Mouse (Mus musculus) thymus, adult 2 months (tissue): ENCODE measurements around the gene Scarb1.

Experiments used
- CTCF ChIP-seq: fragments of 200-500 bp; IDR thresholded peaks from 2 replicates; pipeline ENCODE4 v1.5.1; 2012; ENCODE audit warnings: mild to moderate bottlenecking, control low read depth, low read length, moderate library complexity, borderline replicate concordance; ENCODE audit not compliant: control insufficient read depth, poor library complexity, insufficient read depth; ENCODE audit errors: extremely low read depth
- POLR2A ChIP-seq: fragments of 200-500 bp; IDR thresholded peaks from 2 replicates; pipeline ENCODE4 v1.6.1; 2012; ENCODE audit warnings: mild to moderate bottlenecking, low read length, control low read depth, moderate library complexity; ENCODE audit not compliant: control insufficient read depth, poor library complexity, insufficient read depth; ENCODE audit errors: extremely low read depth

DNA sequence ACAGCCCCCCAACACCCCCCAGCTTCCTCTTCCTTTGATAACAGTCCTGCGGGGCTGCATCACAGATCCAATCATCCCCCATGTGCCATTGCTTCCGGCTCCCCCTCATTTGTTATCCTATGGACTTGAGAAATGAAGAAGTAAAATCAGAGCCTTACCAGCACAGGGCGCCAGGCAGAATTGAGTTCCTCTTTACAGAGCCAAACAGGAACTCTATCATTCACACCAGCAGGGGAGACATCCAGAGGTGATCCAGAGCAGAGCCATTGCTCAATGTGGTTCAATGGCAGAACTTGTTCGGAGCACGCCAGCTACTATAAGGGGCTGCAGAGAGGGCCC, 17.3 kb upstream of the Scarb1 start:
- TF ChIP-seq POLR2A = no peak
- no peak for TF ChIP-seq CTCF
